Mouse (Mus musculus): ENCODE data around the gene Gm20855.
"Not testable (repeated sequence)": the region's sequence is repeated elsewhere in the genome, so short reads cannot be mapped to it uniquely, and the experiment has no call there.

Gm20855 gene

GRCm38 (mm10) chrY:35131733-35132132, at the start of gene Gm20855:
Gm20855 (minus strand) TSS chrY:35131833.
- not testable (repeated sequence) for DNase-seq (ENCODE audit: extremely low read depth, low read depth, low spot score)

All from fat pad, adult 2 months (tissue).